Mouse (Mus musculus): Measurements from ENCODE around the gene Npas4. TPM values are rescaled to one million over a fixed set of nuclear protein-coding genes. Genes with fewer than 3 reads are reported as not detected.

The Npas4 gene
- polyA plus RNA-seq, 1 experiment from 2014 or later: 0.08 TPM

Other genes with a start within 250 kb of the Npas4 start
- gene Rbm4b, start 233.8 kb downstream of the Npas4 start, polyA plus RNA-seq (2016; fragmentation: Nextera tagmentation; extraction: Ambion mirVana): 155 TPM in 2 replicates
- gene Rbm4, start 196.4 kb downstream of the Npas4 start, polyA plus RNA-seq (2016; fragmentation: Nextera tagmentation; extraction: Ambion mirVana): 88.8 and 94.8 TPM in 2 replicates
- gene Gm21992, start 178.7 kb downstream of the Npas4 start, polyA plus RNA-seq (2016; fragmentation: Nextera tagmentation; extraction: Ambion mirVana): 41.5 and 42.9 TPM in 2 replicates
- gene Rbm14, start 178.7 kb downstream of the Npas4 start, polyA plus RNA-seq (2016; fragmentation: Nextera tagmentation; extraction: Ambion mirVana): 96.0 and 97.9 TPM in 2 replicates
- gene Ccs, start 151.0 kb downstream of the Npas4 start, polyA plus RNA-seq (2016; fragmentation: Nextera tagmentation; extraction: Ambion mirVana): 42.7 and 46.4 TPM in 2 replicates
- gene Ccdc87, start 150.9 kb downstream of the Npas4 start, polyA plus RNA-seq (2016; fragmentation: Nextera tagmentation; extraction: Ambion mirVana): 0.35 and 0.40 TPM in 2 replicates
- 56.3 and 57.4 TPM in 2 replicates for gene Ctsf, start 135.2 kb downstream of the Npas4 start, polyA plus RNA-seq (2016; fragmentation: Nextera tagmentation; extraction: Ambion mirVana)
- 2.6 and 4.2 TPM in 2 replicates for gene Actn3, start 112.4 kb downstream of the Npas4 start, polyA plus RNA-seq (2016; fragmentation: Nextera tagmentation; extraction: Ambion mirVana)
- gene Zdhhc24, start 111.6 kb downstream of the Npas4 start, polyA plus RNA-seq (2016; fragmentation: Nextera tagmentation; extraction: Ambion mirVana): 21.1 and 21.4 TPM in 2 replicates
- 7.2 and 9.8 TPM in 2 replicates for gene Bbs1, start 83.7 kb downstream of the Npas4 start, polyA plus RNA-seq (2016; fragmentation: Nextera tagmentation; extraction: Ambion mirVana)
- 167 TPM in 2 replicates for gene Dpp3, start 62.0 kb downstream of the Npas4 start, polyA plus RNA-seq (2016; fragmentation: Nextera tagmentation; extraction: Ambion mirVana)
- 6.5 and 6.7 TPM in 2 replicates for gene Peli3, start 47.2 kb downstream of the Npas4 start, polyA plus RNA-seq (2016; fragmentation: Nextera tagmentation; extraction: Ambion mirVana)
- 116 and 124 TPM in 2 replicates for gene Mrpl11, start 28.2 kb downstream of the Npas4 start, polyA plus RNA-seq (2016; fragmentation: Nextera tagmentation; extraction: Ambion mirVana)
- 5.3 and 7.2 TPM in 2 replicates for gene Slc29a2, start 33.5 kb upstream of the Npas4 start, polyA plus RNA-seq (2016; fragmentation: Nextera tagmentation; extraction: Ambion mirVana)
- gene B4gat1, start 48.5 kb upstream of the Npas4 start, polyA plus RNA-seq (2016; fragmentation: Nextera tagmentation; extraction: Ambion mirVana): 43.8 and 48.7 TPM in 2 replicates
- 2.5 and 4.0 TPM in 2 replicates for gene AC124502.3, start 48.6 kb upstream of the Npas4 start, polyA plus RNA-seq (2016; fragmentation: Nextera tagmentation; extraction: Ambion mirVana)
- 56.9 and 61.2 TPM in 2 replicates for gene Brms1, start 51.0 kb upstream of the Npas4 start, polyA plus RNA-seq (2016; fragmentation: Nextera tagmentation; extraction: Ambion mirVana)
- gene Rin1, start 60.2 kb upstream of the Npas4 start, polyA plus RNA-seq (2016; fragmentation: Nextera tagmentation; extraction: Ambion mirVana): 1.4 and 1.6 TPM in 2 replicates
- gene Cd248, start 77.8 kb upstream of the Npas4 start, polyA plus RNA-seq (2016; fragmentation: Nextera tagmentation; extraction: Ambion mirVana): 32.0 and 41.9 TPM in 2 replicates
- gene Tmem151a, start 95.2 kb upstream of the Npas4 start, polyA plus RNA-seq (2016; fragmentation: Nextera tagmentation; extraction: Ambion mirVana): 1.5 and 2.4 TPM in 2 replicates
- gene Yif1a, start 98.2 kb upstream of the Npas4 start, polyA plus RNA-seq (2016; fragmentation: Nextera tagmentation; extraction: Ambion mirVana): 60.3 and 61.6 TPM in 2 replicates
- 213 and 216 TPM in 2 replicates for gene Cnih2, start 108.2 kb upstream of the Npas4 start, polyA plus RNA-seq (2016; fragmentation: Nextera tagmentation; extraction: Ambion mirVana)
- gene Rab1b, start 116.8 kb upstream of the Npas4 start, polyA plus RNA-seq (2016; fragmentation: Nextera tagmentation; extraction: Ambion mirVana): 239 and 242 TPM in 2 replicates
- gene Klc2, start 128.2 kb upstream of the Npas4 start, polyA plus RNA-seq (2016; fragmentation: Nextera tagmentation; extraction: Ambion mirVana): 56.1 and 67.3 TPM in 2 replicates